Comparison of ENCODE assay signal across 14 mouse cellular contexts in genomic region chr13:96269946-96270345, GRCm38 (mm10).
"Had no signal": no experiment of that assay in that cellular context is flagged by ENCODE, and none has a peak within 500 bp of the region (broad histone marks: within the 10 kb centered on the region; RNA-seq: fewer than 3 reads in every experiment).

No protein-coding gene starts in this region.

- H3K27me3 ChIP-seq: limb, embryonic 15.5 days; liver, embryonic 12.5 days; midbrain, embryonic 15.5 days; neural tube, embryonic 12.5 days had no signal

- H3K4me3 ChIP-seq: limb, embryonic 15.5 days; liver, embryonic 12.5 days; midbrain, embryonic 10.5 days; midbrain, embryonic 15.5 days; neural tube, embryonic 12.5 days had no signal

- H3K36me3 ChIP-seq: limb, embryonic 15.5 days; liver, embryonic 12.5 days; midbrain, embryonic 10.5 days; midbrain, embryonic 15.5 days; neural tube, embryonic 12.5 days had no signal

- DNase-seq: kidney, postnatal 25 days; layer of hippocampus, adult 9-11 months; layer of hippocampus, postnatal 36 days; lung, embryonic 14.5 days; lung, postnatal 10 days; lung, postnatal 4 days; retina, postnatal 1 day; right cerebral cortex, postnatal 14 days; thymus, postnatal 4 days had no signal
